Mouse (Mus musculus) heart, postnatal 4 days (tissue): ENCODE measurements around the gene Caml. TPM values are rescaled to one million over a fixed set of nuclear protein-coding genes. Genes with fewer than 3 reads are reported as not detected.
"Not testable (repeated sequence)": the region's sequence is repeated elsewhere in the genome, so short reads cannot be mapped to it uniquely, and the experiment has no call there.

Source experiments
- DNase-seq: peaks from one replicate; pipeline ENCODE4 v3.0.0; 2021
- total RNA-seq, 2 experiments: library from RNA; stranded (reverse); gene quantifications; 2 replicates each; pipeline ENCODE4 v1.2.3; 2021

Gene Caml
- total RNA-seq, result 10 to 100 TPM; 16.2 to 17.7 TPM

GRCm38 (mm10) chr13:55622649-55623541 is at the start of gene Caml:
TSS of gene Caml (plus strand) at chr13:55623005.
- peak; percentile 90 for DNase-seq

DNA sequence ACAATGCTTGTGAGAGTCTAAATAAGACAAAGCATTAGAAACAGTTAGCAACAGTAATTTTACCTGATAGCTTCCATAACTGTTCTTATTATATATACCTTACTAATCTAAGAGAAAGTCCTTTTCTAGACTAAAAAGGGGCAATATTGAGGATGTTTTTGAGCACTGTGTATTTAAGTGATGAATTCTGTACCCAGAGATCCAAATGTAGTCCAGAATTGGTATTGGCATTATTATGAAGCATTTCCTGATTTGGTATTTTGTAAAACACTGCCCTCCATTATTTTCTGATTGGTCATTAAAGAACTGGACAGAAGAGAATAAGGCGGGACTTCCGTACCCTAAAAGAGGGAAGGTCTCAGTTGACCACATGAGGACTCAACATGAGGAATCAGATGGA is 49.4 kb upstream of the Caml start, which contains the start of gene Tmed9:
TSS of gene Tmed9 (plus strand) at position 301 of the 400 bp plus-strand sequence.
- DNase-seq, result no peak

- DNase-seq, result no peak
These were observed 48.5 kb upstream of the Caml start for GRCm38 (mm10) chr13:55574321-55574720.

DNA sequence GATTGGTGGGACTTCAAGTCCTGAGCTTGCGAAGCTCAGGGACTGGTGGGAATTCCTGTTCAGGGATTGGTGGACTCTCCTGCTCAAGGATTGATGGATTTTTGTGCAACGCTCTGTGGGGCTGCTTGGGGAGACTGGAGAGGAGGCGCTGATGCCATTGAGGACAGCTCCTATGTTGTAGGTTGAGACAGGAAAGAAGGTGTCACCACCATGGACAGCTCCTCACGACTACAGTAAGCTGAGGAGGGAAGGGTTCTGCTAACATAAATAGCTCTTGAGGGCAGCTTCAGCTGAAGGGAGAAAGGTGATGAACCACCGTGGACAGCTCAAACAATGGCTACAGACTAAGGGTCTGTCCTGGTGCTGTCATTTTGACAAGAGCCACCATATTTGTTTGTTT is 46.9 kb upstream of the Caml start:
- no peak for DNase-seq

GRCm38 (mm10) chr13:55576872-55577271 is 45.9 kb upstream of the Caml start:
- not testable (repeated sequence) for DNase-seq

DNA sequence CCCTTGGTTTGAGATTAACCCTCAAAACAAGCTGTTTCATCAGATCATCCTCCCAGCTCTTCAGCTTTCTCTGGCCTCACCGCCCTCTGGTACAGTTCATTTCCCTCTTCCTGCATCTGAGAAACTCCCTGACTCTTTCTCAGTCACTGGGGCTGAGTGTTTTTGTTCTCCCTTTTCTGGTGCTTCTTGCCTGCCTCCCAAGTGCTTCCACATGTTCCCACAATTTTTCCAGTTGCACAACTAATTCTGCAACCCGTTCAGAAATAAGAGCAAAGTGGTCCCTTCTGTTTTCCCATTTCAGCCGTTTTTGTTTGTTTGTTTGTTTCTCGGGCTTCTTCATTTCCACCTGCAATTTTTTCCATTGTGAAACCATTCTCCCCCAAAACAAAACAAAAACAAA is 44.7 kb upstream of the Caml start:
- no peak for DNase-seq

DNA sequence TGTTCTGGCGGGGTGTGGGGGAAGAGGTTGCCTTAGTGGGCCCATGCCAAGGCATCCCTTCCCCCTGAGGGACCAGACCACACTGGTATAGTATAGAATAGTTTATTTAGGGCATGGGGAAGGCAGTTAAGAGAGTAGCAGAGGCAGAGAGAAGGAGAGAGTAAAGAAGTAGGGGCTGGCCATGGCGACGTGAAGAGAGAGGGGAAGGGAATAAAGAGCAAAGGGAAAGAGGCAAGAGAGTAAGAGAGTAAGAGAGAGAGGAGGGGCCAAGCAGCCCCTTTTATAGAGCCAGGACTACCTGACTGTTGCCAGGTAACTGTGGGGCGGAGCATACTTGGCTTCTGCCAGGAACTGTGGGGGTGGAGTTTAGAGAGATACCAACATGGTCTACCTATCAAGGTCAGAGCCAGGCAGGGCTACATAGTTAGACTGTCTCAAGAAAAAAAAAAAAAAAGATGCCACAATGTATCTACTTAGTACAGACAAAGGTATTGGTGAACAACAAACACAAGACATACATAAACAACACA is 30.8 kb upstream of the Caml start:
- DNase-seq, result no peak

DNA sequence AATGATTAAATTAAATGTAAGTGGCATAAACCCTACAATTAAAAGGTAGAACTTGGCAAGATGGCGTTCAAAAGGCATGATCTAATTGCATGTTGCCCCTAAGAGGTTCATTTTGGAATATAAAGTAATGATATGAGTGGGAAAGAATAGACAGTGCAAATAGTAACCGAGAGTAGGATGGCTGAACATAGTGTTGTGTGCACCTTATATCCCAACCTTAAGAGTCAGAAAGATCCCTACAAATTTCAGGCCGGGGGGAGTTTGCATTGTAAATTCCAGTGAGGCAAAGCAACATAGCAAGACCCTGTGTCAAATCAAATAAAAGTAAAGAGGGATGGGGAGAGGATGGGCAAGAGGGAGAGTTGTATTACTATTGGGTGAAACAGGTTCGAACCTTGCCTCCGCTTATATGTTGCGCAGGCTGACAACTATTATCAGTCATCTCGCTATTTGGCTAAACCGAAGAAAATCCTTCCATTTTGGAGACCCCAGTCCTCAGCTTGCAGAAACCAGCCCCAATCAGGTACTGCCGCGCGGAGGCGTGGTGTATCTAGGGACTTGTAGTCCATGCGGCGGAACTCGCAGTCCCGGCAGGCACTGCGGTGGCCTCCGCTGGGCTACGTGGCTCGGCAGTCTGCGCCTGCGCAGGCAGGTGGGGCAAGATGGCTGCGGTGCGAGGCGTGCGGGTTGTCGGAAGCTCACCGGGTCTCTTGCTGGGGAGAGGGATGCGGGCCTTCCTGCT is 30.1 kb upstream of the Caml start:
- peak; percentile 97 for DNase-seq

DNA sequence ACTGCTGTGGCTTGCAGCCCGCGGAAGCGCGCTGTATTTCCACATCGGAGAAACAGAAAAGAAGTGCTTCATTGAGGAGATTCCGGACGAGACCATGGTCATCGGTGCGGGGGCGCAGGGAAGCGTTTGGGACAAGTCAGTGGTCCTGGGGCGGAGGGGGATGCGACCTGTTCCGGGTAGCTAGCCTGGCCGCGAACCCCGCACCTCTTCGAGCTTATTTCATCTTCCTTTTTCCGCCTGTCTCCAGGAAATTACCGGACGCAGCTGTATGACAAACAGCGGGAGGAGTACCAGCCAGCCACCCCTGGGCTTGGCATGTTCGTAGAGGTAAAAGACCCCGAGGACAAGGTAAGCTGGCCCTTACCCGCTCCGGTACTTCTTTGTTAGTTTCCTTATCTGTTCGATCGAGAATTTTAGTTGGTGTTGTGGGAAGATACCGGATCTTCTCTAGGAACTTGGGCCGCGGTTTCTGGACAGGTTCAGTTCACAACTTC is 29.5 kb upstream of the Caml start:
- no peak for DNase-seq

DNA sequence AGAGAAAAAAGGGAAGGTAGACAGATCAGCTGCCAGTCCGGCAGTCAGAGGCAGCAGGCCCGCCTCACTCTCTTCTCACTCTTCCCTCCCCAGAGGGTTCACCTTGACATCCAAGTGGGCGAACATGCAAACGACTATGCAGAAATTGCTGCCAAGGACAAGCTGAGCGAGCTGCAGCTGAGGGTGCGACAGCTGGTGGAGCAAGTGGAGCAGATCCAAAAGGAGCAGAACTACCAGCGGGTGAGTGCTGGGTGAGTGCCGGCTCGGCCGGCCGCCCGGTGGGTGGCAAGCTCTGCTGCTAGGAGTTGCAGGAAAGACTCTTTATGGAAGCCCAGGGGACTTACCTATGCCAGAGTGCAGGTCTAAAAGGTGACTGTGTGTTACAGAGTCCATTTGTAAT is 27.4 kb upstream of the Caml start:
- DNase-seq, result no peak

GRCm38 (mm10) chr13:55596802-55597201 is 26.0 kb upstream of the Caml start:
- DNase-seq, result no peak

GRCm38 (mm10) chr13:55599566-55600540 is 23.0 kb upstream of the Caml start, which contains the start of gene B4galt7:
TSS of gene B4galt7 (plus strand) at chr13:55599896.
- DNase-seq, result peak; percentile 92

DNA sequence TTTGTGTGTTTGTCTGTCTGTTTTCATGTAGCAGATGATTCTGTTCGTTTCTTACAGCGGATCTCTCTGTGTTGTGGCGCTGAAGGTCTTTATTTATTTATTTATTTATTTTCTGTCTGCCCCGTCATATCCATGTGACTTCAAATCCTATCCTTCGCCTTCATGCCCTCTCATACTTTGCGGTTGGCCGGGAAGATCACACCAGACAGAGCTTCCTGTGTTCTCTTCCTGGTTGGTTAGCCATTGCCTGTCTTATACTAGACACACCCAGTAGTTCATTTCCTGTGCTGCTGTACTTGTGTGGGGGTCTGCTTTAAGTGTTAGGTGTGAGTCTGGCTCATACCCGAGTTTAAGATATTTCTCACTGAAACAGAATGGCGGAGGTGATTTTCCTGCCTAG is 22.1 kb upstream of the Caml start:
- DNase-seq, result no peak

DNA sequence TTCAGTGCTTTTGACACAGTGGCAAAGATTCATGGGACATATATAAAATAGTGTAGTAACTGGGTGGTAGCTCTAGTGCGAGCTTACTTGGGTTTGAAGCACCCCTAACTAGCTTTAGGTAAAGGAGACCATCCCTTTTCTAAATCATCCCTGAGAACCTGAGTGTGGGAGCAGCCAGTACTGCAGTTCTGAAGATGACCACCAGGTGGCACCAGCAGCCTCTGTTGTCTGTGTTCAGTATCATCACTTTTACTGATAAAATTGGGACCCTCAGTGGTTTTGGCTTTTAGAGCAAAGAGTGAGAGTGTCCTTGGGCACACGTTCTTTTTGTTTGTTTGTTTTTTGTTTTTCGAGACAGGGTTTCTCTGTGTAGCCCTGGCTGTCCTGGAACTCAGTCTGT is 21.2 kb upstream of the Caml start:
- peak; percentile 88 for DNase-seq

- DNase-seq, result no peak
These were observed 18.2 kb upstream of the Caml start for GRCm38 (mm10) chr13:55604606-55605005.

DNA sequence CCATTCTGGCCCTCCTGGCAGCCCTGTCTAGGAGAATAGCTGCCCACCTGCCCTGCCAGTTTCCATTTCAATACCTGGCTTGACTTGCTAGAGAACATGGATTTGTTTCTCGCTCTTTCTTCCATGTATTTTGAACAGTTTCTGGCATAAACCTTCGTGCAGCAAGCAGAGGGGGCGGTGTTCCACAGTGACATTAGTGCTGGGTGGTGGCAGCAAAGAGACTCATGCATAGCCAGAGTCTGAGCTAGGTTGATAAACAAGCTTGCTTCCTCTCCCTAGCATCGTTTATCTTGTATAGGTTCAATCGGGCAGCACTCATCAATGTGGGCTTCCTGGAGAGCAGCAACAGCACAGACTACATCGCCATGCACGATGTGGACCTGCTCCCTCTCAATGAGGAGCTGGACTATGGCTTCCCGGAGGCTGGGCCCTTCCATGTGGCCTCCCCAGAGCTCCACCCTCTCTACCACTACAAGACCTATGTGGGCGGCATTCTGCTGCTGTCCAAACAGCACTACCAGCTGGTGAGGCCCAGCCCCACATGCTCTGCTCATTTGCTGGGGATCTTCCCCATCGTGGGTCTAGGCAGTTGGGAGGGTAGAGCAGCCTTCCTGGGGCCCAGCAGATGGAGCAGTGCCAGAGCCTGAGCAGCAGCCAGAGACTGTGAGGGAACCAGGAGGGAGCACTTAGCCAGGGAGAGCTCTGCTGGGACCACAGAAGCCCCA is 15.7 kb upstream of the Caml start:
- DNase-seq, result no peak

DNA sequence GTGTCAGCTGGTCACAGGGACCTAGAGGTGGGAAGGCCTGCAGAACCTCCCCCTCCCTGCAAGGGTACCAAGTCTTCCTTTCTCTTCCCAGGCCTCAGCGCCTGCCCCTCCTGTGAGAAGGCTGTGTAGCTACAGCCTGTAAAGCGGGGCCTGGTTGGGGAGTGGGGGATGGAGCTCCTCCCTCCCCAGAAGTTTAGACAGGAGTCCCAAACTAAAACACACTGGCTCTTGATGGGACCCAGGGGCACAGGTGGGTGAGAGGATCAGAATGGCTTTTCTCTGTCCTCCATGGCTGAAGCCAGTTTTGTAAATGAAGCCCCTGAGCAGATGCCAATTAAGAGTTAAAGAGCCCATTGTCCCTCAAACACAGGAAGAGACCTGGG is 15.2 kb upstream of the Caml start:
- DNase-seq, result no peak

DNA sequence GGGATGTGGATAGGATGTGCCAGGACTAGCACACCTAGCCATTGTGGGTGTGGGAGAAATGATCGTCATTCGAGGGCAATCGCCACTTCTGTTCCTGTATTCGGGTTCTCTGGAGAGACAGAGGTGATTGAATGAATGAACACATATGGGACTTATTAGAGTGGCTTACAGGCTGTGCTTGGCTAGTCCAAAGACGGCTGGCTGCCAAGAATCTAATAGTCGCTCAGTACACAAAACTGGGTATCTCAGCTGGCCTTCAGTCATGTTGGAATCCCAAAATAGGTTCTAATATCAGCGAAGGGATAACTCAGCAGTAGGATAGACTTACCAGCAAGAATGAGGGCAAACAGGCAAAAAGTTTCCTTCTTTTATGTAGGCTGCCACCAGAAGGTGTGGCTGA is 10.8 kb upstream of the Caml start:
- no peak for DNase-seq

DNA sequence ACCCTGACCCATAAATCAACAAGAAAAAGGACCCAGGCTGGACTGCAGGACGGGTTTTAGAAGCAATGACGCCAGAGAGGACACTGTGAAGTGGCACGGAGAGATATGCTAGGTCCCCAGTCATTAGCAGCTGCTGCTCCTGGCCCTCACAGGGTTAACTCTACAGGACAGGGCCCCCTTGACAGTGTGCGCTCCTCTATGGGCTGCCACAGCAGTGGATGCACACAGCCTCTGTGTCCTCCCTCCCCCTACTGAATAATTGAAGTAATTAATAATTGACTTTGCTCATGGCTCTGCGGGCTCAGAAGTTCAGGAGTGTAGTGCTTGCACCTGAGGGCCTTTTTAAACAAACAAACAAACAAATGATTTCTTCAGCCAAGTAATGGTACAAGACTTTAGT is 9.3 kb upstream of the Caml start:
- DNase-seq, result no peak

GRCm38 (mm10) chr13:55619328-55619727 is 3.5 kb upstream of the Caml start:
- no peak for DNase-seq

- DNase-seq, result no peak
These were observed 2.5 kb upstream of the Caml start for GRCm38 (mm10) chr13:55620275-55620674.
